Mouse (Mus musculus) ES-E14 (cell line): Measurements from ENCODE around the gene Itga6. TPM values are rescaled to one million over a fixed set of nuclear protein-coding genes. Genes with fewer than 3 reads are reported as not detected.

Experiments used
- DNase-seq: peaks from one replicate; pipeline ENCODE4 v3.0.0-alpha.2; 2013; ENCODE audit warnings: low read depth, low spot score
- H3K27ac ChIP-seq: 2 replicates; pipeline ENCODE4 v1.5.1; 2012; ENCODE audit warnings: low read depth, mild to moderate bottlenecking, low read length, moderate library complexity, mixed read lengths; ENCODE audit not compliant: poor library complexity, insufficient read depth, severe bottlenecking
- H3K36me3 ChIP-seq: 2 replicates; pipeline ENCODE4 v1.6.1; 2012; ENCODE audit warnings: mild to moderate bottlenecking, low read length, moderate library complexity, mixed read lengths; ENCODE audit not compliant: control insufficient read depth, poor library complexity, insufficient read depth, severe bottlenecking
- H3K4me1 ChIP-seq, 2 experiments: fragments of 150-350 bp in 1 of 2; sonication (generic) in 1 of 2; 2 replicates each; pipeline ENCODE4 v1.6.1; 2012; ENCODE audit warnings: low read length in 2 of 2, mild to moderate bottlenecking in 1 of 2, mixed read lengths in 1 of 2; ENCODE audit not compliant: control insufficient read depth in 2 of 2, insufficient read depth in 2 of 2, poor library complexity in 1 of 2
- H3K4me3 ChIP-seq, 2 experiments: fragments of 150-350 bp in 1 of 2; sonication (generic) in 1 of 2; 2 replicates each; pipeline ENCODE4 v1.5.1; 2012; ENCODE audit warnings: low read length in 2 of 2, low read depth in 1 of 2, mild to moderate bottlenecking in 1 of 2, mixed read lengths in 1 of 2; ENCODE audit not compliant: insufficient read depth in 1 of 2, poor library complexity in 1 of 2, severe bottlenecking in 1 of 2
- H3K9ac ChIP-seq: 2 replicates; pipeline ENCODE4 v1.6.1; 2012; ENCODE audit warnings: low read depth, mild to moderate bottlenecking, low read length, mixed read lengths; ENCODE audit not compliant: poor library complexity, insufficient read depth, severe bottlenecking
- H3K9me3 ChIP-seq: fragments of 150-350 bp; sonication (generic); 2 replicates; pipeline ENCODE4 v1.6.1; 2012; ENCODE audit warnings: low read depth, mild to moderate bottlenecking, low read length; ENCODE audit not compliant: control insufficient read depth, insufficient read depth
- CHD2 ChIP-seq: IDR thresholded peaks from 2 replicates; pipeline ENCODE4 v1.6.1; 2014; ENCODE audit warnings: mild to moderate bottlenecking, low read depth, low read length, inconsistent platforms
- HCFC1 ChIP-seq: IDR thresholded peaks from 2 replicates; pipeline ENCODE4 v1.6.1; 2012; ENCODE audit warnings: low read length, inconsistent platforms, borderline replicate concordance; ENCODE audit not compliant: insufficient read depth
- MAFK ChIP-seq: IDR thresholded peaks from 2 replicates; pipeline ENCODE4 v1.6.1; 2014; ENCODE audit warnings: mild to moderate bottlenecking, low read depth, low read length, inconsistent platforms; ENCODE audit not compliant: insufficient read depth
- ZC3H11A ChIP-seq: IDR thresholded peaks from 2 replicates; pipeline ENCODE4 v1.6.1; 2012; ENCODE audit warnings: low read depth, mild to moderate bottlenecking, inconsistent platforms, low read length, borderline replicate concordance
- ZNF384 ChIP-seq: IDR thresholded peaks from 2 replicates; pipeline ENCODE4 v1.6.1; 2012; ENCODE audit warnings: low read depth, low read length, inconsistent platforms
- in situ Hi-C, 2 experiments: fragments of 600-800 bp; cut with MboI; formaldehyde crosslinking; loops; one replicate each; pipeline ENCODE4 v1.15.1; 2025; ENCODE audit warnings: low sequenced_read_pairs in 2 of 2, inconsistent platforms in 1 of 2; ENCODE audit not compliant: unreplicated experiment in 2 of 2
- total RNA-seq: library from RNA; depleted of rRNA; stranded (reverse); fragments of 300-350 nt; gene quantifications from 2 replicates; pipeline ENCODE4 v1.2.3, GENCODE M21; 2012

Itga6 gene
- total RNA-seq, 1 experiment = 169 TPM

DNA sequence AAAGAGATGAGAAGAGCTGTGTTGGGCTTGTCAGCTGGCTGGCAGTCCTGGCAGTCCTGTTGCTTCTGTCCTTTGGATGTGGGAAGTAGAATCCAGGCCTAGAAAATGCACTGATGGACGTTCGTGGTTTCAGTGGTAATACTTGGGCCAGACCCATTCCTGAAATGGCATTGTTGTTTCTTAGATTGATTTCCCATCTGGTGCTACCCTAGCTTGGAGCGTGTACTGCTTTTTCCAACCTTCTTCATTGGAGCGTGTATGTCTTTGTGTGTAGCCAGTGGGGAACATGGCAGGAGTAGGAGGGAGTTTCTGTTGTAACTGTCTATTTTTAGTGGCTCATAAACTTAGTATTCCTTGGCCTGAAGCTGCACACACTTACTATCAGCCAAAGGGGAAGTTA, 10.3 kb downstream of the Itga6 start:
- TF ChIP-seq HCFC1 (no peak), ZNF384 (no peak), CHD2 (no peak), ZC3H11A (no peak), MAFK (no peak)
- Histone ChIP-seq H3K36me3 (no peaks in the 10 kb centered on the region), H3K9me3 (no peaks in the 10 kb centered on the region), H3K4me3 (no peak overlapping the region), H3K9ac (no peak overlapping the region), H3K4me1 (peaks cover 5% of the 10 kb centered on the region in 2 experiments; a peak in 2 of 4 replicates), H3K27ac (no peak overlapping the region)
- DNase-seq = no peak
- in situ Hi-C loops = no loop called here

DNA sequence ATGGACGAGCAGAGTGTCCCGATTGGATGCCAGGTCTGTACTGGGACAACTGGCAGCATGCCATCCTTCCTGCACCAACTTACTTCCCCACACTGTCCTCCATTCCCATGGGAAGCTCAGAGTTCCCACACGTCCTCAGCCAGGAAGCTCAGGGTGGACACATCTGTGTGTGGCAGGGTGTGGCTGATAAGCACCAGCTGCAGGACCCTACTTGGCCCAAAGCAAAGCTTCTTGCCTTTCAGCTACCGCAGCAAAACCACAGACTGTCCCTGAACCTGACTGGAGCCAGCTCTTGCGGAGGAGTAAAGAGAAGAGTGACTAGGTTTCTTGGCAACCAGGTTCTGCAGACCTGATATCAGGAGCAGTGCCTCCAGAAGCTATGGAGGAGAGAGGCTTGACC, 11.7 kb downstream of the Itga6 start:
- H3K36me3 ChIP-seq = no peaks in the 10 kb centered on the region
- in situ Hi-C loops = no loop called here
- H3K27ac ChIP-seq = no peak overlapping the region
- TF ChIP-seq HCFC1 = no peak
- TF ChIP-seq CHD2 = no peak
- TF ChIP-seq ZNF384 = no peak
- TF ChIP-seq MAFK = no peak
- no peak for TF ChIP-seq ZC3H11A
- no peak for DNase-seq
- H3K4me3 ChIP-seq = no peak overlapping the region
- H3K9ac ChIP-seq = no peak overlapping the region
- peaks cover 0 to 2% of the 10 kb centered on the region in 2 experiments; a peak in 2 of 4 replicates for H3K4me1 ChIP-seq
- no peaks in the 10 kb centered on the region for H3K9me3 ChIP-seq

GRCm38 (mm10) chr2:71758591-71759531, 13.4 kb downstream of the Itga6 start:
- DNase-seq = no peak
- H3K27ac ChIP-seq = no peak overlapping the region

GRCm38 (mm10) chr2:71760091-71760490, 14.7 kb downstream of the Itga6 start:
- Histone ChIP-seq H3K9me3 (no peaks in the 10 kb centered on the region), H3K4me3 (no peak overlapping the region), H3K9ac (no peak overlapping the region), H3K36me3 (no peaks in the 10 kb centered on the region), H3K4me1 (no peaks in the 10 kb centered on the region; a peak in 1 of 4 replicates), H3K27ac (no peak overlapping the region)
- in situ Hi-C loops = no loop called here
- no peak for DNase-seq
- TF ChIP-seq ZC3H11A = no peak
- no peak for TF ChIP-seq ZNF384
- no peak for TF ChIP-seq CHD2
- TF ChIP-seq MAFK = no peak
- no peak for TF ChIP-seq HCFC1

More at GRCm38 (mm10) chr2:71758591-71759531, 13.4 kb downstream of the Itga6 start:
- Histone ChIP-seq H3K9me3 (no peaks in the 10 kb centered on the region), H3K9ac (no peak overlapping the region), H3K4me3 (no peak overlapping the region), H3K4me1 (no peaks in the 10 kb centered on the region; a peak in 1 of 4 replicates), H3K36me3 (no peaks in the 10 kb centered on the region)
- in situ Hi-C loops = no loop called here
- TF ChIP-seq MAFK (no peak), ZC3H11A (no peak)
